Mouse (Mus musculus) MEL (cell line): ENCODE results near the gene St6galnac3.

Source experiments
- CTCF ChIP-seq, 3 experiments: IDR thresholded peaks in 2 of 3; conservative IDR thresholded peaks in 1 of 3; 2 replicates each; pipeline ENCODE4 v1.5.1; 2011 to 2012; ENCODE audit warnings: low read length in 3 of 3, low read depth in 2 of 3, mild to moderate bottlenecking in 2 of 3, improper control_type of control experiment in 1 of 3, inconsistent platforms in 1 of 3, mixed read lengths in 1 of 3, moderate library complexity in 1 of 3; ENCODE audit not compliant: control insufficient read depth in 1 of 3, insufficient read depth in 1 of 3, poor library complexity in 1 of 3, severe bottlenecking in 1 of 3
- E2F4 ChIP-seq: IDR thresholded peaks from 2 replicates; pipeline ENCODE4 v1.6.1; 2011; ENCODE audit warnings: low read depth, low read length, improper control_type of control experiment, borderline replicate concordance
- EP300 ChIP-seq, 2 experiments: IDR thresholded peaks; 2 replicates each; pipeline ENCODE4 v1.6.1; 2011; ENCODE audit warnings: improper control_type of control experiment in 2 of 2, low read length in 2 of 2, low read depth in 1 of 2, mild to moderate bottlenecking in 1 of 2
- POLR2A ChIP-seq, 2 experiments: IDR thresholded peaks; 2 replicates each; pipeline ENCODE4 v1.6.1; 2011 to 2012; ENCODE audit warnings: low read length in 2 of 2, mild to moderate bottlenecking in 2 of 2, control low read depth in 1 of 2, improper control_type of control experiment in 1 of 2, low read depth in 1 of 2, moderate library complexity in 1 of 2; ENCODE audit not compliant: control insufficient read depth in 1 of 2, insufficient read depth in 1 of 2, poor library complexity in 1 of 2
- POLR2AphosphoS2 ChIP-seq: IDR thresholded peaks from 2 replicates; pipeline ENCODE4 v1.6.1; 2011; ENCODE audit warnings: low read length, improper control_type of control experiment
- RAD21 ChIP-seq: IDR thresholded peaks from 2 replicates; pipeline ENCODE4 v1.6.1; 2011; ENCODE audit warnings: mild to moderate bottlenecking, low read depth, low read length, improper control_type of control experiment
- RCOR1 ChIP-seq: IDR thresholded peaks from 2 replicates; pipeline ENCODE4 v1.6.1; 2012; ENCODE audit warnings: low read depth, mild to moderate bottlenecking, inconsistent platforms, low read length, improper control_type of control experiment
- UBTF ChIP-seq: IDR thresholded peaks from 2 replicates; pipeline ENCODE4 v1.6.1; 2012; ENCODE audit warnings: low read depth, mild to moderate bottlenecking, inconsistent platforms, low read length, improper control_type of control experiment, moderate library complexity, borderline replicate concordance; ENCODE audit not compliant: insufficient read depth
- ZC3H11A ChIP-seq: IDR thresholded peaks from 2 replicates; pipeline ENCODE4 v1.6.1; 2012; ENCODE audit warnings: low read depth, mild to moderate bottlenecking, inconsistent platforms, low read length, improper control_type of control experiment

- no peak for TF ChIP-seq POLR2A (IDR thresholded peaks at IDR 0.05; ENCODE audit: control insufficient read depth in 1 of 2, insufficient read depth in 1 of 2, low read depth in 1 of 2, low read length in 2 of 2, poor library complexity in 1 of 2)
- no peak for TF ChIP-seq UBTF
- no peak for TF ChIP-seq RAD21
- no peak for TF ChIP-seq ZC3H11A
- no peak for TF ChIP-seq RCOR1
- no peak for TF ChIP-seq CTCF (IDR thresholded peaks at IDR 0.05 in 2 of 3, conservative IDR thresholded peaks at IDR 0.05 in 1 of 3; ENCODE audit: control insufficient read depth in 1 of 3, insufficient read depth in 1 of 3, low read depth in 2 of 3, low read length in 3 of 3, poor library complexity in 1 of 3, severe bottlenecking in 1 of 3)
- TF ChIP-seq POLR2AphosphoS2 = no peak
- no peak for TF ChIP-seq EP300 (IDR thresholded peaks at IDR 0.05; ENCODE audit: low read depth in 1 of 2, low read length in 2 of 2)
- TF ChIP-seq E2F4 = no peak
These were observed 524.9 kb downstream of the St6galnac3 start for GRCm38 (mm10) chr3:153200076-153200475.
